In the genomic region with DNA sequence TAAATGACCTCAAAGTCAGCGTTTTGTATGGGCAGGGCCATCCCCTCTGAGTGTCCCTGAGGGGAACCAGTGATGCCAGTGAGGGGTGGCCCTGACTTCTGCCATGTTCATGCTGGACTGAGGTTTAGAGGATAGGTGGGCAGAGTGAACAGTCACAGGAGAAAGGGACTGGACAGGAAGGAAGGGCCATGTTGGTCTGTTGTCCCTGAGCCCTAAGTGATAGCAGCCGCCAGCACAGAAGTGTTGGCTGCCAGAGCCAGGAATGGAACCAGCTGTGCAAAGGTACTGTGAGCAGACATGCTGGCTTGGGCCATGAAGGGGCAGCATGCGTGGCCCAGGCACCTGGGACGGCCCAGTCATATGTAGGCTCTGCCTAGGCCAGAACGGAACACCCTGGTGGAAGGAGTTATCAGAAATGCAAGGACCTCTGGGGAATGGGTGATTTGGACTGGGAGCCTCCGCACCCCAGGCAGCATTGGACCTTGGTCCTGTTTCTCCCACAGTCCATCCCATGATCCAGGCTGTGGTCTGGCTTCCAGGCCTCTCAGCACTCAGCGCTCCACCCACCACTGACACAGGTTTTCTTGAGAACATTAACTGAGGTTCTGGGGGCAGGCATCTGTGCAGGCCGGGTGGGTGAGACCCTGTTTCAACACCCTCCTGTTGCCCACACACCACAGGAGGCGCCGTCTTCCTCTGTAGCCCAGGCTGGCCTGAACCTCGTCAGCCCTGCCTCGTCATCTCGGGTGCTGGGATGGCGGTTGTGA, we compare ENCODE assay signal across 9 mouse cellular contexts. TPM values are rescaled to one million over a fixed set of nuclear protein-coding genes. Genes with fewer than 3 reads are reported as not detected.
DNase-seq lines count a peak whose midpoint lies in the region; ATAC-seq and TF ChIP-seq lines count a peak whose summit lies in the region.
"Had no signal": no experiment of that assay in that cellular context is flagged by ENCODE, and none has a peak within 500 bp of the region (broad histone marks: within the 10 kb centered on the region; RNA-seq: fewer than 3 reads in every experiment).

No protein-coding gene starts in this region.

- ATAC-seq in hindbrain, embryonic 12.5 days (ENCODE audit: low FRiP score), result no peak
- no peak for ATAC-seq in heart, embryonic 16.5 days (replicated peaks; ENCODE audit: extremely low read depth, insufficient read depth, low FRiP score)
- ATAC-seq in liver, embryonic 11.5 days (replicated peaks; ENCODE audit: low FRiP score), result no peak
- ATAC-seq in CD4-positive, CD25-positive, alpha-beta regulatory T cell, adult 4 months, result no peak
- ATAC-seq: forebrain, postnatal 0 days had no signal

- H3K36me3 ChIP-seq in hindbrain, embryonic 10.5 days, result peaks cover 33% of the 10 kb centered on the region
- peaks cover 5% of the 10 kb centered on the region; the same call in 1 of the 2 replicates for H3K36me3 ChIP-seq in hindbrain, embryonic 12.5 days
- H3K36me3 ChIP-seq in heart, embryonic 16.5 days (ENCODE audit: control insufficient read depth, insufficient read depth), result no peaks in the 10 kb centered on the region
- peaks cover 5% of the 10 kb centered on the region; the same call in 1 of the 2 replicates for H3K36me3 ChIP-seq in liver, embryonic 11.5 days (ENCODE audit: control insufficient read depth, insufficient read depth, low read length)

- H3K27ac ChIP-seq in hindbrain, embryonic 10.5 days, result peak overlapping the region; percentile 36; the same call in 1 of the 2 replicates
- H3K27ac ChIP-seq in hindbrain, embryonic 12.5 days, result no peak overlapping the region
- H3K27ac ChIP-seq in bone marrow macrophage, adult 2 months (ENCODE audit: insufficient read depth, low read depth, low read length), result peak overlapping the region; percentile 94
- no peak overlapping the region; the same call in 1 of the 2 replicates for H3K27ac ChIP-seq in heart, embryonic 16.5 days (ENCODE audit: low read length)
- peak overlapping the region; percentile 80 for H3K27ac ChIP-seq in liver, embryonic 11.5 days (ENCODE audit: low read depth, low read length)

- no peaks in the 10 kb centered on the region for H3K9me3 ChIP-seq in hindbrain, embryonic 10.5 days
- no peaks in the 10 kb centered on the region for H3K9me3 ChIP-seq in hindbrain, embryonic 12.5 days (replicated peaks)
- no peaks in the 10 kb centered on the region for H3K9me3 ChIP-seq in heart, embryonic 16.5 days (replicated peaks; ENCODE audit: control insufficient read depth, low read length)
- no peaks in the 10 kb centered on the region for H3K9me3 ChIP-seq in liver, embryonic 11.5 days (ENCODE audit: control insufficient read depth, low read length)

- 90% methylated on average over 14 of the region's 14 CpGs for WGBS in hindbrain, embryonic 10.5 days
- WGBS in hindbrain, embryonic 12.5 days, result 88% methylated on average over 14 of the region's 14 CpGs
- WGBS in heart, embryonic 16.5 days, result 80% methylated on average over 14 of the region's 14 CpGs
- WGBS in liver, embryonic 11.5 days, result 72% methylated on average over 14 of the region's 14 CpGs

- no peak for TF ChIP-seq CTCF in bone marrow macrophage, adult 2 months (IDR thresholded peaks at IDR 0.05; ENCODE audit: low read depth, low read length)

- H3K27me3 ChIP-seq in hindbrain, embryonic 10.5 days (ENCODE audit: insufficient read depth, poor library complexity, severe bottlenecking), result no peaks in the 10 kb centered on the region
- H3K27me3 ChIP-seq in hindbrain, embryonic 12.5 days, result no peaks in the 10 kb centered on the region
- H3K27me3 ChIP-seq in heart, embryonic 16.5 days (ENCODE audit: control insufficient read depth, insufficient read depth, low read length), result no peaks in the 10 kb centered on the region
- H3K27me3 ChIP-seq in liver, embryonic 11.5 days (replicated peaks; ENCODE audit: control insufficient read depth, insufficient read depth, low read length), result no peaks in the 10 kb centered on the region

- H3K9ac ChIP-seq in hindbrain, embryonic 12.5 days, result no peak overlapping the region
- peak overlapping the region; percentile 48; the same call in 1 of the 2 replicates for H3K9ac ChIP-seq in heart, embryonic 16.5 days (ENCODE audit: low read length)
- peak overlapping the region; percentile 1; the same call in 1 of the 2 replicates for H3K9ac ChIP-seq in liver, embryonic 11.5 days (ENCODE audit: low read depth, low read length)
- H3K9ac ChIP-seq: forebrain, postnatal 0 days had no signal

- H3K4me1 ChIP-seq in hindbrain, embryonic 10.5 days (replicated peaks), result peaks cover 76% of the 10 kb centered on the region
- peaks cover 46% of the 10 kb centered on the region for H3K4me1 ChIP-seq in hindbrain, embryonic 12.5 days
- peaks cover 84% of the 10 kb centered on the region for H3K4me1 ChIP-seq in bone marrow macrophage, adult 2 months (ENCODE audit: control insufficient read depth, insufficient read depth, low read length)
- peaks cover 75% of the 10 kb centered on the region for H3K4me1 ChIP-seq in heart, embryonic 16.5 days (ENCODE audit: control insufficient read depth, insufficient read depth, low read length)
- peaks cover 86% of the 10 kb centered on the region for H3K4me1 ChIP-seq in liver, embryonic 11.5 days (replicated peaks; ENCODE audit: control insufficient read depth, insufficient read depth, low read length)

- no peak overlapping the region for H3K4me2 ChIP-seq in hindbrain, embryonic 12.5 days (replicated peaks)
- H3K4me2 ChIP-seq in heart, embryonic 16.5 days (ENCODE audit: low read depth, low read length), result no peak overlapping the region
- peak overlapping the region; percentile 39 for H3K4me2 ChIP-seq in liver, embryonic 11.5 days

- TF ChIP-seq POLR2A in bone marrow macrophage, adult 2 months (IDR thresholded peaks at IDR 0.05; ENCODE audit: borderline replicate concordance, low read depth, low read length), result no peak

- H3K4me3 ChIP-seq in hindbrain, embryonic 10.5 days, result no peak overlapping the region
- no peak overlapping the region for H3K4me3 ChIP-seq in hindbrain, embryonic 12.5 days
- H3K4me3 ChIP-seq in bone marrow macrophage, adult 2 months (ENCODE audit: insufficient read depth, low read length), result no peak overlapping the region
- no peak overlapping the region for H3K4me3 ChIP-seq in heart, embryonic 16.5 days (ENCODE audit: low read length)
- H3K4me3 ChIP-seq in liver, embryonic 11.5 days (ENCODE audit: low read depth, low read length), result no peak overlapping the region

- no peak for DNase-seq in hindbrain, embryonic 10.5 days (ENCODE audit: low spot score)
- no peak for DNase-seq in liver, embryonic 11.5 days (ENCODE audit: low spot score)
- no peak for DNase-seq in left cerebral cortex, adult 11 months (ENCODE audit: low spot score)
- no peak for DNase-seq in gastrocnemius, postnatal 10 days
- DNase-seq: forebrain, postnatal 0 days had no signal

RNA-seq across cellular contexts. Expression of a gene that starts 7.0 kb away (rescaled TPM):
- 62.1 and 78.5 TPM in 2 replicates for polyA plus RNA-seq in hindbrain, embryonic 10.5 days (2016; fragmentation: Nextera tagmentation; extraction: Ambion mirVana)
- 97.3 and 103 TPM in 2 replicates for polyA plus RNA-seq in hindbrain, embryonic 12.5 days (2016; fragmentation: Nextera tagmentation; extraction: Ambion mirVana)
- polyA plus RNA-seq in bone marrow macrophage, adult 2 months (2012; ENCODE audit: insufficient read depth, insufficient read length, missing spikeins), result 90.9 and 106 TPM in 2 replicates
- polyA plus RNA-seq in heart, embryonic 16.5 days (2015; fragmentation: Nextera tagmentation; extraction: Ambion mirVana), result 31.3 and 33.2 TPM in 2 replicates
- polyA plus RNA-seq in liver, embryonic 11.5 days (2014; fragmentation: Nextera tagmentation; extraction: Ambion mirVana), result 40.0 and 42.5 TPM in 2 replicates
- 10 to 100 TPM; 24.0 to 30.8 TPM for total RNA-seq in gastrocnemius, postnatal 10 days (2021)
- 10 to 100 TPM; 14.6 to 15.1 TPM for polyA plus RNA-seq in CD4-positive, CD25-positive, alpha-beta regulatory T cell, adult 4 months (2017; shearing (Covaris generic))

RNA-seq across cellular contexts. Expression of a gene that starts 8.4 kb away (rescaled TPM):
- polyA plus RNA-seq in hindbrain, embryonic 10.5 days (2016; fragmentation: Nextera tagmentation; extraction: Ambion mirVana), result 7.0 and 9.0 TPM in 2 replicates
- 5.4 and 6.8 TPM in 2 replicates for polyA plus RNA-seq in hindbrain, embryonic 12.5 days (2016; fragmentation: Nextera tagmentation; extraction: Ambion mirVana)
- polyA plus RNA-seq in bone marrow macrophage, adult 2 months (2012; ENCODE audit: insufficient read depth, insufficient read length, missing spikeins), result 9.2 and 9.8 TPM in 2 replicates
- polyA plus RNA-seq in heart, embryonic 16.5 days (2015; fragmentation: Nextera tagmentation; extraction: Ambion mirVana), result 4.7 and 5.3 TPM in 2 replicates
- polyA plus RNA-seq in liver, embryonic 11.5 days (2014; fragmentation: Nextera tagmentation; extraction: Ambion mirVana), result 1.8 TPM in 2 replicates
- total RNA-seq in gastrocnemius, postnatal 10 days (2021), result under 1 TPM; 0.14 to 0.36 TPM
- 1 to 10 TPM; 2.4 to 2.6 TPM for polyA plus RNA-seq in CD4-positive, CD25-positive, alpha-beta regulatory T cell, adult 4 months (2017; shearing (Covaris generic))

RNA-seq across cellular contexts. Expression of a gene that starts 21.1 kb away (rescaled TPM):
- polyA plus RNA-seq in hindbrain, embryonic 10.5 days (2016; fragmentation: Nextera tagmentation; extraction: Ambion mirVana), result 53.2 and 58.8 TPM in 2 replicates
- polyA plus RNA-seq in hindbrain, embryonic 12.5 days (2016; fragmentation: Nextera tagmentation; extraction: Ambion mirVana), result 53.3 and 54.5 TPM in 2 replicates
- polyA plus RNA-seq in bone marrow macrophage, adult 2 months (2012; ENCODE audit: insufficient read depth, insufficient read length, missing spikeins), result 18.1 and 18.2 TPM in 2 replicates
- polyA plus RNA-seq in heart, embryonic 16.5 days (2015; fragmentation: Nextera tagmentation; extraction: Ambion mirVana), result 28.1 and 29.6 TPM in 2 replicates
- 49.9 and 51.9 TPM in 2 replicates for polyA plus RNA-seq in liver, embryonic 11.5 days (2014; fragmentation: Nextera tagmentation; extraction: Ambion mirVana)
- 10 to 100 TPM; 11.0 to 14.5 TPM for total RNA-seq in gastrocnemius, postnatal 10 days (2021)
- polyA plus RNA-seq in CD4-positive, CD25-positive, alpha-beta regulatory T cell, adult 4 months (2017; shearing (Covaris generic)), result 1 to 10 TPM; 4.2 to 4.7 TPM

RNA-seq across cellular contexts. Expression of a gene that starts 28.8 kb away (rescaled TPM):
- polyA plus RNA-seq in hindbrain, embryonic 10.5 days (2016; fragmentation: Nextera tagmentation; extraction: Ambion mirVana), result 3.3 and 3.6 TPM in 2 replicates
- polyA plus RNA-seq in hindbrain, embryonic 12.5 days (2016; fragmentation: Nextera tagmentation; extraction: Ambion mirVana), result 2.7 and 3.1 TPM in 2 replicates
- not detected in 2 replicates for polyA plus RNA-seq in bone marrow macrophage, adult 2 months (2012; ENCODE audit: insufficient read depth, insufficient read length, missing spikeins)
- 15.2 and 16.3 TPM in 2 replicates for polyA plus RNA-seq in heart, embryonic 16.5 days (2015; fragmentation: Nextera tagmentation; extraction: Ambion mirVana)
- polyA plus RNA-seq in liver, embryonic 11.5 days (2014; fragmentation: Nextera tagmentation; extraction: Ambion mirVana), result 7.8 and 7.9 TPM in 2 replicates
- 1 to 10 TPM; 2.3 to 3.8 TPM for total RNA-seq in gastrocnemius, postnatal 10 days (2021)
- 10 to 100 TPM; 19.3 to 22.0 TPM for polyA plus RNA-seq in CD4-positive, CD25-positive, alpha-beta regulatory T cell, adult 4 months (2017; shearing (Covaris generic))

RNA-seq across cellular contexts. Expression of a gene that starts 33.0 kb away (rescaled TPM):
- polyA plus RNA-seq in hindbrain, embryonic 10.5 days (2016; fragmentation: Nextera tagmentation; extraction: Ambion mirVana), result 46.2 and 54.6 TPM in 2 replicates
- 36.9 and 38.1 TPM in 2 replicates for polyA plus RNA-seq in hindbrain, embryonic 12.5 days (2016; fragmentation: Nextera tagmentation; extraction: Ambion mirVana)
- polyA plus RNA-seq in bone marrow macrophage, adult 2 months (2012; ENCODE audit: insufficient read depth, insufficient read length, missing spikeins), result 34.3 and 36.1 TPM in 2 replicates
- polyA plus RNA-seq in heart, embryonic 16.5 days (2015; fragmentation: Nextera tagmentation; extraction: Ambion mirVana), result 62.7 and 63.0 TPM in 2 replicates
- polyA plus RNA-seq in liver, embryonic 11.5 days (2014; fragmentation: Nextera tagmentation; extraction: Ambion mirVana), result 47.5 and 55.0 TPM in 2 replicates
- total RNA-seq in gastrocnemius, postnatal 10 days (2021), result 10 to 100 TPM; 61.6 to 63.5 TPM
- polyA plus RNA-seq in CD4-positive, CD25-positive, alpha-beta regulatory T cell, adult 4 months (2017; shearing (Covaris generic)), result 10 to 100 TPM; 12.5 to 14.8 TPM

Comparison
In these comparisons a context has a peak if more than half of its experiments do, and no peak if none do; other contexts are left out.
1. H3K27ac ChIP-seq: peak in hindbrain, embryonic 10.5 days (single experiment), bone marrow macrophage, adult 2 months (single experiment) and liver, embryonic 11.5 days (single experiment); none in hindbrain, embryonic 12.5 days (single experiment) and heart, embryonic 16.5 days (single experiment).